Mouse (Mus musculus) bone marrow macrophage, adult 2 months (primary cell): ENCODE results near the gene B3galt5.

Source experiments
- CTCF ChIP-seq: IDR thresholded peaks from 2 replicates; pipeline ENCODE4 v1.5.1; 2012; ENCODE audit warnings: low read depth, mild to moderate bottlenecking, low read length, moderate library complexity
- POLR2A ChIP-seq: IDR thresholded peaks from 2 replicates; pipeline ENCODE4 v1.6.1; 2012; ENCODE audit warnings: mild to moderate bottlenecking, low read depth, low read length, borderline replicate concordance

GRCm38 (mm10) chr16:96210856-96211255, 24.7 kb upstream of the B3galt5 start:
- TF ChIP-seq POLR2A: no peak
- no peak for TF ChIP-seq CTCF
